Mouse (Mus musculus) G1E (cell line): ENCODE data around the gene Efna3.

Experiments
- CTCF ChIP-seq: IDR thresholded peaks from 2 replicates; pipeline ENCODE4 v1.5.1; 2012; ENCODE audit warnings: low read depth, low read length, inconsistent platforms, mixed read lengths
- GATA1 ChIP-seq: IDR thresholded peaks from 2 replicates; pipeline ENCODE4 v1.6.1; 2012; ENCODE audit warnings: borderline replicate concordance, low read length, inconsistent platforms, mixed read lengths
- GATA2 ChIP-seq: IDR thresholded peaks from 2 replicates; pipeline ENCODE4 v1.6.1; 2012; ENCODE audit warnings: low read depth, low read length, inconsistent platforms, borderline replicate concordance
- TAL1 ChIP-seq: conservative IDR thresholded peaks from 2 replicates; pipeline ENCODE4 v1.6.1; 2012; ENCODE audit warnings: low read depth, low read length, inconsistent platforms, mixed read lengths

GRCm38 (mm10) chr3:89318971-89319590 is 3.7 kb downstream of the Efna3 start:
- no peak for TF ChIP-seq CTCF
- no peak for TF ChIP-seq GATA2
- no peak for TF ChIP-seq TAL1
- TF ChIP-seq GATA1: no peak
